Mouse (Mus musculus): ENCODE measurements around the gene Tspan18. TPM values are rescaled to one million over a fixed set of nuclear protein-coding genes. Genes with fewer than 3 reads are reported as not detected.

Gene Tspan18
- polyA plus RNA-seq, 1 experiment = 158 TPM

GRCm38 (mm10) chr2:93218353-93218990 lies 115.8 kb downstream of the Tspan18 start:
- WGBS = 64% methylated on average over 7 of the region's 7 CpGs
- TF ChIP-seq CTCF (IDR thresholded peaks at IDR 0.05; ENCODE audit: insufficient read depth, low read length) (no peak), POLR2A (IDR thresholded peaks at IDR 0.05; ENCODE audit: borderline replicate concordance, extremely low read depth, low read depth, low read length) (no peak)
- DNase-seq = no peak
- Histone ChIP-seq H3K4me3 (replicated peaks; ENCODE audit: extremely low read depth, low read depth, low read length) (no peak overlapping the region), H3K4me1 (ENCODE audit: control insufficient read depth, insufficient read depth, low read length) (peaks cover 14% of the 10 kb centered on the region; the same call in 1 of the 2 replicates)

DNA sequence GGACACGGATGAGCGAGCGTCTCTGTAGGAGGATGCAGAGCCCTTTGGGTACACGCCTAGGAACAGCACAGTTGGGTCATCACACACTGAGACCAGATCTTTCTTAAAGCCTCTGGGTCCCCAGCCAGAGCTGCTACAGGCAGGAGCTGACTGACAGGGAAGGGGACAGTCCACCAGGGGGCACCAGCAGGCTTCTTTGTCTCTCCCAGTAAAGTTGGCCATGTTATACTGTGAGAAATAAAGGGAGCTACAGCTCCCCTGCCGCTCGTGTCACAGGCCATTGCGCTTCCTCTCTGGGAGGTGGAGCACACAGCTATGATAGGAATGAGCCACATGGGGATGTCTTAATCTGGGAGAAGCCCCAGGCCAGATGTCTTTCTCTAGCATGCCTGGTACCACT lies 117.3 kb downstream of the Tspan18 start:
- WGBS = 24% methylated on average over 7 of the region's 7 CpGs
- Histone ChIP-seq H3K4me1 (ENCODE audit: control insufficient read depth, insufficient read depth, low read length) (peaks cover 13% of the 10 kb centered on the region; the same call in 1 of the 2 replicates), H3K4me3 (replicated peaks; ENCODE audit: extremely low read depth, low read depth, low read length) (no peak overlapping the region)
- TF ChIP-seq CTCF (IDR thresholded peaks at IDR 0.05; ENCODE audit: insufficient read depth, low read length) = peak; percentile 70
- TF ChIP-seq POLR2A (IDR thresholded peaks at IDR 0.05; ENCODE audit: borderline replicate concordance, extremely low read depth, low read depth, low read length) = no peak
- DNase-seq = peak; percentile 76

GRCm38 (mm10) chr2:93215790-93216189 lies 118.5 kb downstream of the Tspan18 start:
- 77% methylated on average over 10 of the region's 10 CpGs for WGBS
- TF ChIP-seq CTCF (IDR thresholded peaks at IDR 0.05; ENCODE audit: insufficient read depth, low read length) (no peak), POLR2A (IDR thresholded peaks at IDR 0.05; ENCODE audit: borderline replicate concordance, extremely low read depth, low read depth, low read length) (no peak)
- Histone ChIP-seq H3K4me1 (ENCODE audit: control insufficient read depth, insufficient read depth, low read length) (peaks cover 13% of the 10 kb centered on the region; the same call in 1 of the 2 replicates), H3K4me3 (replicated peaks; ENCODE audit: extremely low read depth, low read depth, low read length) (no peak overlapping the region)
- no peak for DNase-seq

DNA sequence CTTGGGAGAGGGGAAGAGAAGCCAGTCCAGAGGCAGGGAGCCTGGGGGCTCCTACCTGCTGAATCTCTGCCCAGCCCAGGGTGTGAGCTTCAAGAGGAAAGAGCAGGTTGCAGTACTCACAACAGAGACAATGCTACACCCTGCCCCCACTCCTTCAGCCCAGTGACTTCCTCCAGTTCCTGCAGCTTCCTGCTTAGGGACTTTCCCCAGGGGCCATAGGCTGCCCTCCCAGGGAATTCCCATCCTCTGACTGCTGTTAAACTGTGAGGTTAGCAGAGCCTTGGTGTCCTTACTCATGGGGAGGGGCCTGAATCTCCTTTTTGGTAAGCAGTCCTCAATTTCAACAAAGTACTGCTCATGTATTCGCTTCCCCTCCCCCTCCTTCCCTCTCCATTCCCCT lies 120.1 kb downstream of the Tspan18 start:
- 52% methylated on average over 1 of the region's 1 CpGs for WGBS
- DNase-seq = no peak
- Histone ChIP-seq H3K4me1 (ENCODE audit: control insufficient read depth, insufficient read depth, low read length) (peaks cover 13% of the 10 kb centered on the region; the same call in 1 of the 2 replicates), H3K4me3 (replicated peaks; ENCODE audit: extremely low read depth, low read depth, low read length) (no peak overlapping the region)
- TF ChIP-seq CTCF (IDR thresholded peaks at IDR 0.05; ENCODE audit: insufficient read depth, low read length) = no peak
- no peak for TF ChIP-seq POLR2A (IDR thresholded peaks at IDR 0.05; ENCODE audit: borderline replicate concordance, extremely low read depth, low read depth, low read length)

DNA sequence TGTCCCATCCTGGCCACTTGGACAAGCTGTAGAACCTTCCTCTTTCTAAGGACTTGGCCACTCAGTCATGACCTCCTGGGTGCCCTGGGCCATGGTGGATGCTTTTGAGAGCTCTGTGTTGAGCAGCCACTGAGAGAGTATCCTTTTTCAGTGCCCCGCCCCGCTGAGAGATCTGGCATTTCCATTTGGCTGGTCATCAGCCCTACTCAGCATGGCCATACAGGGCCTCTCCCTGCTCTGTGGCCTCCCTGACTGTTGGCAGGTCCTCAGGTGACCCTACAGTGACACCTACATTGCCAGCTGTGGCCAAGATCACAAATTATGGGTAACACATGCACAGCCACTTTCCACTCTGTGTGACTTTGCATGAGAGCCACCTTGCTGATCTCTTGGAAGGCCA lies 121.4 kb downstream of the Tspan18 start:
- no peak overlapping the region for H3K4me3 ChIP-seq (replicated peaks; ENCODE audit: extremely low read depth, low read depth, low read length)
- DNase-seq = no peak
- H3K4me1 ChIP-seq (ENCODE audit: control insufficient read depth, insufficient read depth, low read length) = peaks cover 9% of the 10 kb centered on the region; the same call in 1 of the 2 replicates
- WGBS = 92% methylated on average over 2 of the region's 2 CpGs
- TF ChIP-seq CTCF (IDR thresholded peaks at IDR 0.05; ENCODE audit: insufficient read depth, low read length) (no peak), POLR2A (IDR thresholded peaks at IDR 0.05; ENCODE audit: borderline replicate concordance, extremely low read depth, low read depth, low read length) (no peak)

GRCm38 (mm10) chr2:93212386-93212785 lies 121.9 kb downstream of the Tspan18 start:
- WGBS = 89% methylated on average over 2 of the region's 2 CpGs
- H3K4me3 ChIP-seq (replicated peaks; ENCODE audit: extremely low read depth, low read depth, low read length) = no peak overlapping the region
- no peak for TF ChIP-seq CTCF (IDR thresholded peaks at IDR 0.05; ENCODE audit: insufficient read depth, low read length)
- TF ChIP-seq POLR2A (IDR thresholded peaks at IDR 0.05; ENCODE audit: borderline replicate concordance, extremely low read depth, low read depth, low read length) = no peak
- H3K4me1 ChIP-seq (ENCODE audit: control insufficient read depth, insufficient read depth, low read length) = peaks cover 6% of the 10 kb centered on the region; the same call in 1 of the 2 replicates
- no peak for DNase-seq

DNA sequence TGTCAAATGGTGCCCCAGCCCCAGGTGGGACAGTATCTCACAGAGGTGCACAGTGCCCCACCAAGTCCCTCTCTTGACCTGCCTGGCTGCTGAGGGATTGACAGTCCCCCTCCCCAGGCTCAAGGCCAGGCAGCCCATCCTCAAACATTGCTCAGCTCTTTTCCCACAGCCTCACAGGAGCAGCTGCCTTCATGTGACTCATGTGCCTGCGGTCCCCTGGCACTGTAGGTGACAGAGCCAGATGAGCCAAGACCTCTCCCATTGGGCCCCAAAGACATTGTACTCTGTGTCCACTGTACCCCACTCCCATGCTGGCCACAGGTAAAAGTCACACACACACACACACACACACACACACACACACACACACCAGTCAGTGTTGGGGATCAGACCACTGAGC lies 128.2 kb downstream of the Tspan18 start:
- DNase-seq = no peak
- H3K4me1 ChIP-seq (ENCODE audit: control insufficient read depth, insufficient read depth, low read length) = no peaks in the 10 kb centered on the region
- WGBS = 100% methylated on average over 1 of the region's 1 CpGs

DNA sequence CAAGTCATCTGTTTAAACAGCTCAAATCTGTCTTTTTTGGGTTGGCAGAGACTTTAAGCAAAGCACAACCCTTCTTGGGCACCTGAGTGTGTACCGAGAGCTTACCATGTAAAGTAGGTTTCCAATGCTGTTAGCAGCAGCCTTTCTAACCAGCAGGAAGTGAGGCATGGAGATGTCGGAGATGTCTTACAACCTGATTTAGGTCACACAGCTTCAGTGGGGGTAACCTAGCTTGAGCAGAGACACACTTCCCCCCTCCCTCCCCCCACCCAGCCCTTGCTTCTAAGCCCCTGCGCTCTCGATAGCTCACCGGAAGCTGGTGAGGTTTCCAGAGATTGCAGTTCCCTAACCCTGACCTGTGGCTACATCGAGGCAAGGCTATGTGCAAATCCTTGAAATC lies 129.7 kb downstream of the Tspan18 start:
- no peak overlapping the region for H3K4me3 ChIP-seq (replicated peaks; ENCODE audit: extremely low read depth, low read depth, low read length)
- DNase-seq = no peak
- H3K4me1 ChIP-seq (ENCODE audit: control insufficient read depth, insufficient read depth, low read length) = peaks cover under 1% of the 10 kb centered on the region; the same call in 1 of the 2 replicates
- no peak for TF ChIP-seq CTCF (IDR thresholded peaks at IDR 0.05; ENCODE audit: insufficient read depth, low read length)
- no peak for TF ChIP-seq POLR2A (IDR thresholded peaks at IDR 0.05; ENCODE audit: borderline replicate concordance, extremely low read depth, low read depth, low read length)
- WGBS = 78% methylated on average over 6 of the region's 6 CpGs

More for the DNA sequence above, 128.2 kb downstream of the Tspan18 start:
- no peak overlapping the region for H3K4me3 ChIP-seq (replicated peaks; ENCODE audit: extremely low read depth, low read depth, low read length)
- TF ChIP-seq CTCF (IDR thresholded peaks at IDR 0.05; ENCODE audit: insufficient read depth, low read length) (no peak), POLR2A (IDR thresholded peaks at IDR 0.05; ENCODE audit: borderline replicate concordance, extremely low read depth, low read depth, low read length) (no peak)

GRCm38 (mm10) chr2:93203682-93204081 lies 130.6 kb downstream of the Tspan18 start:
- peaks cover 2% of the 10 kb centered on the region; the same call in 1 of the 2 replicates for H3K4me1 ChIP-seq (ENCODE audit: control insufficient read depth, insufficient read depth, low read length)
- TF ChIP-seq POLR2A (IDR thresholded peaks at IDR 0.05; ENCODE audit: borderline replicate concordance, extremely low read depth, low read depth, low read length) (no peak), CTCF (IDR thresholded peaks at IDR 0.05; ENCODE audit: insufficient read depth, low read length) (peak; percentile 50)
- WGBS = 22% methylated on average over 10 of the region's 10 CpGs
- no peak overlapping the region for H3K4me3 ChIP-seq (replicated peaks; ENCODE audit: extremely low read depth, low read depth, low read length)
- DNase-seq = peak; percentile 45

DNA sequence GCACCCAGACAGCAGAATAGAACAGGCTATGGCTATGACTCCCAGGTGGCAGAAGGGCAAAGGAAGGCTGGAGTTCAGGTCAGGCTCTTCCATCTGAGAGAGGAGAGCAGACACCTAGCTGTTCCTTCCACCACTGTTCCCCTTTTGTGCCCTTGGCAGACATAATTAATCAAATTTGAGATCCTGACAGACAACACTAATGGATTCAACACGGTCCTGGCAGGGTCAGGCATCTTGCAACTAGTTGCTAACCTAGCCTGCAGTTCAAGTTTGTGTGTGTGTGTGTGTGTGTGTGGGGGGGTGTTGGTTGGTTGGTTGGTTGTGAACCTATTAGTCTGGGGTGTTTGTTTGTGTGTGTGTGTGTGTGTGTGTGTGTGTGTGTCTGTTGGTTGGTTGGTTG lies 131.5 kb downstream of the Tspan18 start:
- TF ChIP-seq CTCF (IDR thresholded peaks at IDR 0.05; ENCODE audit: insufficient read depth, low read length) (no peak), POLR2A (IDR thresholded peaks at IDR 0.05; ENCODE audit: borderline replicate concordance, extremely low read depth, low read depth, low read length) (no peak)
- H3K4me3 ChIP-seq (replicated peaks; ENCODE audit: extremely low read depth, low read depth, low read length) = no peak overlapping the region
- 42% methylated on average over 1 of the region's 1 CpGs for WGBS
- DNase-seq = no peak
- H3K4me1 ChIP-seq (ENCODE audit: control insufficient read depth, insufficient read depth, low read length) = peaks cover 2% of the 10 kb centered on the region; the same call in 1 of the 2 replicates

All from lung, adult 2 months (tissue).